Mouse (Mus musculus) neural tube, embryonic 11.5 days (tissue): Measurements from ENCODE around the gene Plekhd1. TPM values are rescaled to one million over a fixed set of nuclear protein-coding genes. Genes with fewer than 3 reads are reported as not detected.

Experiments
- ATAC-seq: fragments of 200-750 bp; cut with Nextera tagmentation; 2 replicates; pipeline ENCODE4 v1.8.0; 2017; ENCODE audit warnings: moderate number of reproducible peaks, mild to moderate bottlenecking, moderate TSS enrichment, moderate library complexity; ENCODE audit not compliant: insufficient read depth, low FRiP score, low TSS enrichment
- DNase-seq: peaks from one replicate; pipeline ENCODE4 v3.0.0-alpha.2; 2015; ENCODE audit warnings: low spot score
- H3K27ac ChIP-seq: fragments of 300-500 bp; sonication (generic); 2 replicates; pipeline ENCODE4 v1.5.1; 2014; ENCODE audit warnings: low read depth, mild to moderate bottlenecking, low read length
- H3K27me3 ChIP-seq: fragments of 300-500 bp; sonication (generic); 2 replicates; pipeline ENCODE4 v1.6.1; 2014; ENCODE audit warnings: mild to moderate bottlenecking, low read length, mixed read lengths; ENCODE audit not compliant: control insufficient read depth, insufficient read depth
- H3K36me3 ChIP-seq: fragments of 300-500 bp; sonication (generic); 2 replicates; pipeline ENCODE4 v1.6.1; 2014; ENCODE audit warnings: mild to moderate bottlenecking, low read length, moderate library complexity, mixed read lengths; ENCODE audit not compliant: control insufficient read depth, insufficient read depth
- H3K4me1 ChIP-seq: fragments of 300-500 bp; sonication (generic); 2 replicates; pipeline ENCODE4 v1.6.1; 2014; ENCODE audit warnings: low read length, mixed read lengths; ENCODE audit not compliant: control insufficient read depth, insufficient read depth
- H3K4me2 ChIP-seq: fragments of 300-500 bp; sonication (generic); 2 replicates; pipeline ENCODE4 v1.6.1; 2014; ENCODE audit warnings: low read depth, mild to moderate bottlenecking, moderate library complexity
- H3K4me3 ChIP-seq: fragments of 300-500 bp; sonication (generic); 2 replicates; pipeline ENCODE4 v1.5.1; 2014; ENCODE audit warnings: low read depth, low read length
- H3K9ac ChIP-seq: fragments of 300-500 bp; sonication (generic); 2 replicates; pipeline ENCODE4 v1.6.1; 2014; ENCODE audit warnings: mild to moderate bottlenecking, low read length
- H3K9me3 ChIP-seq: fragments of 300-500 bp; sonication (generic); 2 replicates; pipeline ENCODE4 v1.6.1; 2016; ENCODE audit warnings: low read length; ENCODE audit not compliant: control insufficient read depth
- whole genome bisulfite sequencing: fragments of 180-500 bp; shearing (Covaris S2); extraction: QIAGEN DNeasy Blood & Tissue Kit; methylation state at CpG from one replicate; pipeline ENCODE4 v1.1.7; 2014; 5-methylcytosine and 5-hydroxymethylcytosine counted together
- polyA plus RNA-seq: library from polyadenylated mRNA; unstranded; fragments of >200 nt; fragmentation: Nextera tagmentation; extraction: Ambion mirVana; gene quantifications from 2 replicates; pipeline ENCODE4 v1.2.1, GENCODE M21; 2014

Plekhd1 gene
- polyA plus RNA-seq, 1 experiment from 2014 or later: 1.5 TPM

- no peaks in the 10 kb centered on the region for H3K36me3 ChIP-seq
- 85% methylated on average over 12 of the region's 12 CpGs for WGBS
- H3K4me3 ChIP-seq: no peak overlapping the region
- DNase-seq (no peak), ATAC-seq (no peak)
- H3K9ac ChIP-seq: no peak overlapping the region
- H3K4me1 ChIP-seq: no peaks in the 10 kb centered on the region
- no peaks in the 10 kb centered on the region for H3K9me3 ChIP-seq
- H3K27me3 ChIP-seq: no peaks in the 10 kb centered on the region
- H3K4me2 ChIP-seq: no peak overlapping the region
- H3K27ac ChIP-seq: no peak overlapping the region
These were observed 37.6 kb downstream of the Plekhd1 start for GRCm38 (mm10) chr12:80729758-80730530.

GRCm38 (mm10) chr12:80730567-80730966 is 38.2 kb downstream of the Plekhd1 start:
- no peak overlapping the region for H3K4me2 ChIP-seq

GRCm38 (mm10) chr12:80734526-80735470 is 42.4 kb downstream of the Plekhd1 start:
- H3K27me3 ChIP-seq: no peaks in the 10 kb centered on the region
- H3K36me3 ChIP-seq: no peaks in the 10 kb centered on the region
- H3K4me2 ChIP-seq: no peak overlapping the region
- no peak for ATAC-seq
- DNase-seq: no peak
- WGBS: 59% methylated on average over 13 of the region's 13 CpGs
- no peak overlapping the region for H3K4me3 ChIP-seq
- H3K4me1 ChIP-seq: peaks cover 10% of the 10 kb centered on the region
- H3K9me3 ChIP-seq: no peaks in the 10 kb centered on the region
- no peak overlapping the region for H3K9ac ChIP-seq
- no peak overlapping the region for H3K27ac ChIP-seq

More at GRCm38 (mm10) chr12:80730567-80730966, 38.2 kb downstream of the Plekhd1 start:
- H3K36me3 ChIP-seq: no peaks in the 10 kb centered on the region
- WGBS: 7% methylated on average over 9 of the region's 9 CpGs
- no peaks in the 10 kb centered on the region for H3K9me3 ChIP-seq
- H3K4me3 ChIP-seq: no peak overlapping the region
- no peak overlapping the region for H3K27ac ChIP-seq
- H3K4me1 ChIP-seq: no peaks in the 10 kb centered on the region
- DNase-seq (peak; percentile 85), ATAC-seq (peak; percentile 68)
- H3K27me3 ChIP-seq: no peaks in the 10 kb centered on the region
- H3K9ac ChIP-seq: no peak overlapping the region

DNA sequence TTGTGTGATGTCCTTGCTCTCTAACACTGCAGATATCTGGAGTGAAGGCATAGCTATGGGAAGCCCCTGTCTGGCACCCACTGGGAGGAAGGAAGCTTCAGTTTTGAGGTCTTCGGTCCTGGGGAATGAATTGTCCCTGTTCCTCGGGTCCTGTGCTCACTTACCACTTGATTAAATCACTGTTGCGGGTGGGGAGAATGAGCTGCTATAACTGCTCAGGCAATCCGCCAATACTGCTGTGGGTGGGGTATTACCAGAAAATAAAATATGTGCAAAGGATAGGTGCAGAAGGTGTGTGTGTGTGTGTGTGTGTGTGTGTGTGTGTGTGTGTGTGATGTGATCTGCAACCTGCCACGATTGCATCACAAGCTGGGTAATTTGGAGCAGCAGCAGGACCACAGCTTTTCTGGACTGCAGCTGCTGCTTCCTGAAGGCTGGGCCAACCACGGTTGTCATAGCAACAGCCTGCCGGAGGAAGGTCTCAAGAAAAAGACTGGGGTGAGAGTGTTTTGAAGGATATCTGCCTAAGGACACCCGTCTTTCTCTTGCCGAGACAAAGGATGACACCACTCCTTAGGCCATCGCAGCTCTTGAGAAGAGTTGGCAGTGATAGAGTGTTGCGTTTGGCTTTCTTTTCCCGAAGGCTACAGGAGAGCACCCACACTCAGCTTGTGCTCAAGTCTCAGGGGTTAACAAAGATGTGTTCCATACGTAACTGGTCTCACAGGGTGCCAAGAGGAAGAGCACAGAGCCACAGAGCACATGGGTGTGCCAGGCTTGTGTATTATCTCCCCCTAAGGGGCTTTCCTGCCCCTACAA is 44.3 kb downstream of the Plekhd1 start:
- Histone ChIP-seq H3K4me1 (peaks cover 10% of the 10 kb centered on the region), H3K9me3 (no peaks in the 10 kb centered on the region), H3K27me3 (no peaks in the 10 kb centered on the region), H3K4me3 (no peak overlapping the region), H3K4me2 (no peak overlapping the region; the same call in 1 of the 2 replicates), H3K36me3 (no peaks in the 10 kb centered on the region), H3K9ac (peak overlapping the region; percentile 7), H3K27ac (peak overlapping the region; percentile 21; the same call in 1 of the 2 replicates)
- WGBS: 27% methylated on average over 13 of the region's 13 CpGs
- ATAC-seq: peak; percentile 53; the same call in 1 of the 2 replicates
- peak; percentile 75 for DNase-seq

- DNase-seq (no peak), ATAC-seq (no peak)
- no peak overlapping the region for H3K4me3 ChIP-seq
- 0 out of 2 replicates have a peak overlapping the region, but pooled peaks have one; percentile 8 for H3K27ac ChIP-seq
- 72% methylated on average over 5 of the region's 5 CpGs for WGBS
- H3K9ac ChIP-seq: peak overlapping the region; percentile 7; the same call in 1 of the 2 replicates
- peaks cover 10% of the 10 kb centered on the region for H3K4me1 ChIP-seq
- H3K27me3 ChIP-seq: no peaks in the 10 kb centered on the region
- H3K9me3 ChIP-seq: no peaks in the 10 kb centered on the region
- no peaks in the 10 kb centered on the region for H3K36me3 ChIP-seq
- no peak overlapping the region for H3K4me2 ChIP-seq
These were observed 44.9 kb downstream of the Plekhd1 start for GRCm38 (mm10) chr12:80737283-80737600.

DNA sequence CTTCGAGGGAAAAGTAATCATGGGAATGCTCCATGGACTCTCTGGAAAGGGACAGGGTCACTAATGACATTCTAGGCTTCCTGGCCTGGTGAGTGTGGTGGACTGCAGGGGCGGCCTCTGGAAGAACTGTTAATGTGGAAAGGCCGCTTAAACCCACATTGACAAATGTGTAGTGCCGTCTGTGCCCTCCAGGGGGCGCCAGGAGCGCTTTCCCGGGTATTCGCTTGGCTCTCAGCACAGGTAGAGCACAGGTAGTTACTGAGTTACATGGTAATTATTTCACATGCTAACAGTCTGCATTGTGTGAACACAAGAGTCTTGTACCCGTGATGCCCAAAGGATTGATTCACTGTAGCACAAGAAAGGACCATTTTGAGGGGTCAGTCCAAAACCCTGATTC is 47.1 kb downstream of the Plekhd1 start:
- DNase-seq: no peak

DNA sequence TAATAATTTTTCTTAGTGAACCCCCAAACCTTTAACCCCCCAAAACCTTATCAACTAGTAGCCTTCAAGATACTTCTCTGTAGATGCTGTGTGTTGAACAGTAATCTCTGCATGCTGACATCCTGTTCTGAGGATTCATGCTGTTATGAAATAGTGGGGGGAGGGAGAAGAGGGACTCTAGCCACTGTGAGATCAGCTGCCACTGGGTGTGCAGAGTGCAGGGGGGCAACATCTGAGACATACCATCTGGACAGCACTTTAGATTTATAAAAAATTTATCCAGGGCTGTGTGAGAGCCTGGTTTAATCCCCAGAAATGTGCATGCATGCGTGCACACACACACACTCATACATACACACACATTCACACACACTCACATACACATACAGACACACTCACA is 52.2 kb downstream of the Plekhd1 start:
- no peak for ATAC-seq
- no peaks in the 10 kb centered on the region for H3K9me3 ChIP-seq
- H3K4me2 ChIP-seq: no peak overlapping the region
- no peak overlapping the region for H3K4me3 ChIP-seq
- no peaks in the 10 kb centered on the region for H3K4me1 ChIP-seq
- no peaks in the 10 kb centered on the region for H3K36me3 ChIP-seq
- no peak for DNase-seq
- no peak overlapping the region for H3K27ac ChIP-seq
- no peaks in the 10 kb centered on the region for H3K27me3 ChIP-seq
- 78% methylated on average over 1 of the region's 1 CpGs for WGBS
- H3K9ac ChIP-seq: no peak overlapping the region

More for the DNA sequence above, 47.1 kb downstream of the Plekhd1 start:
- Histone ChIP-seq H3K27ac (no peak overlapping the region), H3K4me2 (no peak overlapping the region), H3K9ac (no peak overlapping the region), H3K4me3 (no peak overlapping the region), H3K4me1 (peaks cover 10% of the 10 kb centered on the region), H3K36me3 (no peaks in the 10 kb centered on the region), H3K27me3 (no peaks in the 10 kb centered on the region), H3K9me3 (no peaks in the 10 kb centered on the region)
- ATAC-seq: no peak
- WGBS: 30% methylated on average over 9 of the region's 9 CpGs

GRCm38 (mm10) chr12:80746031-80746813 is 53.8 kb downstream of the Plekhd1 start:
- Histone ChIP-seq H3K9me3 (no peaks in the 10 kb centered on the region), H3K9ac (no peak overlapping the region), H3K36me3 (no peaks in the 10 kb centered on the region), H3K4me3 (no peak overlapping the region), H3K27ac (no peak overlapping the region), H3K4me2 (no peak overlapping the region), H3K4me1 (no peaks in the 10 kb centered on the region), H3K27me3 (no peaks in the 10 kb centered on the region)
- ATAC-seq: no peak
- no peak for DNase-seq
- 67% methylated on average over 8 of the region's 8 CpGs for WGBS
